Mouse (Mus musculus): ENCODE measurements around the gene Pear1. TPM values are rescaled to one million over a fixed set of nuclear protein-coding genes. Genes with fewer than 3 reads are reported as not detected.

The Pear1 gene
- polyA plus RNA-seq, 1 experiment from 2014 or later, result 31.6 TPM

DNA sequence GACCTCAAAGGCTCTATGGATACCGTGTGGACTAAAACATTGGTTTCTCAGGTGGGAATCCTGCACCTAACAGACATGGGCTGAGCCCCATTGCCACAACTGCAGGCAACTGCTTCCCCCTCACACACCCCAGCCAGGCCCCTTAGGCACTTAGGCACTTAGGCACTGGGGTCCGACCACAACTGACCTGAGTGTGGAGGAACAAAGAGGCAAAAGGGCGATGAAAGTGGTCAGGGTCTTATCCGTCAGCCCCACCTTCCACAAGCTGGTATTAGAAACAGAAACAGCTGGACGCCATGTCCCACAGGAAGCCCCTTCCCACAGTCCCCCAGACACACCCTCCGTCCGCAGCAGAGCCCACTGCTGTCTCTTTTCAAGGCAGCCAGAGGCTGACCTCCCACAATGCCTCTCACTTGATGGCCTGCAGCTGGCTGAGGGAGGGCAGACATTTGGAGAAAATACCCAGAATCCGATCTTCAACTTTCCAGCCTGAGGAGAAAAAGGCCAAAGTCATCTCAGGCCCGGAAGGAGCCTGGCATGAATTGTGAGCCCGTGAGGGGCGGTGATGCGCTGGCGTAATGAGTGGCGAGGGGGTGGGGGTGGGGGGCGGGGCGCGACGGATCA lies 79.0 kb downstream of the Pear1 start:
- peak; percentile 87 for DNase-seq (ENCODE audit: low spot score)
- Histone ChIP-seq H3K27me3 (ENCODE audit: insufficient read depth, low read length) (no peaks in the 10 kb centered on the region), H3K4me1 (replicated peaks; ENCODE audit: insufficient read depth, low read length) (peaks cover 8% of the 10 kb centered on the region; the same call in 1 of the 2 replicates), H3K4me3 (replicated peaks; ENCODE audit: low read depth, low read length) (no peak overlapping the region), H3K9ac (ENCODE audit: low read depth, low read length) (peak overlapping the region; percentile 35; the same call in 1 of the 2 replicates), H3K36me3 (ENCODE audit: insufficient read depth, low read length) (peaks cover 8% of the 10 kb centered on the region; the same call in 1 of the 2 replicates), H3K4me2 (ENCODE audit: low read length) (peak overlapping the region; percentile 41), H3K27ac (peak overlapping the region; percentile 77), H3K9me3 (replicated peaks; ENCODE audit: low read length) (no peaks in the 10 kb centered on the region)
- no peak for TF ChIP-seq CTCF (IDR thresholded peaks at IDR 0.05; ENCODE audit: low read depth)
- peak; percentile 42 for ATAC-seq (replicated peaks; ENCODE audit: low FRiP score, low read depth)
- WGBS, result 19% methylated on average over 18 of the region's 18 CpGs

DNA sequence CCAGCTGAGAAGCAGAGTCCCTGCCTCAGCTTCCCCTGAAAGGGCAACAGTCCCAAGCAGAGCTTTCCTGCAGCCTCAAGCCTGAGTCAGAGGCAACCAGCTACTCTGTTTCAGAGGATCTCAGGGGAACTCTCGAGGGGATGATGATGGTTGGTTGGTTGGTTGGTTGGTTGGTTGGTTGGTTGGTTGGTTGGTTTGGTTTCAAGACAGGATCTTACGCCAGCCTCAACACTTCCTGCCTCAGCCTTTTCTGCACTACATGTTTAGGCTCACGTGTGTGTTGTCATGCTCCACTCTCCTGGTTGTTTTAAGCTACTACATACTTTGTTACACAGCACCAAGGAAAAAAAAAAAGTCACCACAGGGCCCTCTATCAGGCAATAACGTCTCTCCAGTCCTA lies 80.2 kb downstream of the Pear1 start:
- peaks cover under 1% of the 10 kb centered on the region for H3K36me3 ChIP-seq (ENCODE audit: insufficient read depth, low read length)
- TF ChIP-seq CTCF (IDR thresholded peaks at IDR 0.05; ENCODE audit: low read depth), result no peak
- no peak overlapping the region for H3K4me2 ChIP-seq (ENCODE audit: low read length)
- 82% methylated on average over 4 of the region's 4 CpGs for WGBS
- no peaks in the 10 kb centered on the region for H3K9me3 ChIP-seq (replicated peaks; ENCODE audit: low read length)
- ATAC-seq (replicated peaks; ENCODE audit: low FRiP score, low read depth) (no peak), DNase-seq (ENCODE audit: low spot score) (no peak)
- H3K4me1 ChIP-seq (replicated peaks; ENCODE audit: insufficient read depth, low read length), result peaks cover 8% of the 10 kb centered on the region; the same call in 1 of the 2 replicates
- no peak overlapping the region for H3K4me3 ChIP-seq (replicated peaks; ENCODE audit: low read depth, low read length)
- no peak overlapping the region for H3K9ac ChIP-seq (ENCODE audit: low read depth, low read length)
- H3K27me3 ChIP-seq (ENCODE audit: insufficient read depth, low read length), result no peaks in the 10 kb centered on the region
- no peak overlapping the region for H3K27ac ChIP-seq

DNA sequence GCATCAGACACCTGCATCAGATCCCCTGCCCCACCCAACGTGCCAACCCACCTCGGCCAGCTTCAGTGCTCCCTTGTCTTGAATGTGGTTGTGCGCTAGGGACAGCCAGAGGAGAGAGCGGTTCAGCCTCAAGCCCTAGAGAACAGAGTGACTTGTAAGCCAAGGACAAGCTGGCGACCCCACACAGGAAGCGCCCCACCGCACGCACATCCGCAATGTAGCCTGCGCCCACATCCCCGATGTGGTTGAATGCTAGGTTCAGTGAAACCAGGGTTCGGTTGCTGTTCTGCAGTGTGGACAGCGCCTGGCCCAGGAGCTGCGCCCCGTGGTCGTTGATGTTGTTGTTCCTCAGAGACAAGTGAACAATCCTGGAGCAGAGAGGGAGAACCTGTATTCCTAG lies 81.4 kb downstream of the Pear1 start:
- Histone ChIP-seq H3K9me3 (replicated peaks; ENCODE audit: low read length) (no peaks in the 10 kb centered on the region), H3K27me3 (ENCODE audit: insufficient read depth, low read length) (no peaks in the 10 kb centered on the region), H3K4me2 (ENCODE audit: low read length) (no peak overlapping the region), H3K4me1 (replicated peaks; ENCODE audit: insufficient read depth, low read length) (peaks cover 8% of the 10 kb centered on the region; the same call in 1 of the 2 replicates), H3K36me3 (ENCODE audit: insufficient read depth, low read length) (peaks cover 11% of the 10 kb centered on the region), H3K27ac (no peak overlapping the region), H3K4me3 (replicated peaks; ENCODE audit: low read depth, low read length) (no peak overlapping the region), H3K9ac (ENCODE audit: low read depth, low read length) (no peak overlapping the region)
- ATAC-seq (replicated peaks; ENCODE audit: low FRiP score, low read depth), result no peak
- TF ChIP-seq CTCF (IDR thresholded peaks at IDR 0.05; ENCODE audit: low read depth), result no peak
- WGBS, result 76% methylated on average over 16 of the region's 16 CpGs
- DNase-seq (ENCODE audit: low spot score), result no peak

DNA sequence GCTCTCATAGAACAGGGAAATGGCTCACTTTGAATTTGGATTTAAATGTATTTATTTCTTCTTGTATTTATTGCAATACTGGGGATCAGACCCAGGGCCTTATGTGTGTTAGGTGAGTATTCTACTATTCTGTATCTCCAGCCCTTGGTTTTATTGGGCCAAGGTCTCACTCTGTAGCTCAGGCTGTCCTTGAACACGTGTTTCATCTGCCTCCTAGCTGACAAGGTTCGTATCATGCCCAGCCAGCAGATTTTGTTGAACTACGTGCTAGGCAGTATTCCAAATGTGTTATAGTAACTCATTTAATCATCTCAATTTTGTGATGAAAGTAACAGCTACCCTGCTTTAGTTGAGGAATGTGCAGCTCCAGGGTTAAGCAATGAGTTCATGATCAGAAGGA lies 82.1 kb downstream of the Pear1 start:
- Histone ChIP-seq H3K9ac (ENCODE audit: low read depth, low read length) (no peak overlapping the region), H3K4me2 (ENCODE audit: low read length) (no peak overlapping the region), H3K27me3 (ENCODE audit: insufficient read depth, low read length) (no peaks in the 10 kb centered on the region), H3K4me1 (replicated peaks; ENCODE audit: insufficient read depth, low read length) (peaks cover 8% of the 10 kb centered on the region; the same call in 1 of the 2 replicates), H3K9me3 (replicated peaks; ENCODE audit: low read length) (no peaks in the 10 kb centered on the region), H3K36me3 (ENCODE audit: insufficient read depth, low read length) (peaks cover 18% of the 10 kb centered on the region), H3K4me3 (replicated peaks; ENCODE audit: low read depth, low read length) (no peak overlapping the region), H3K27ac (no peak overlapping the region)
- DNase-seq (ENCODE audit: low spot score), result no peak
- no peak for TF ChIP-seq CTCF (IDR thresholded peaks at IDR 0.05; ENCODE audit: low read depth)
- 77% methylated on average over 3 of the region's 3 CpGs for WGBS
- no peak for ATAC-seq (replicated peaks; ENCODE audit: low FRiP score, low read depth)

DNA sequence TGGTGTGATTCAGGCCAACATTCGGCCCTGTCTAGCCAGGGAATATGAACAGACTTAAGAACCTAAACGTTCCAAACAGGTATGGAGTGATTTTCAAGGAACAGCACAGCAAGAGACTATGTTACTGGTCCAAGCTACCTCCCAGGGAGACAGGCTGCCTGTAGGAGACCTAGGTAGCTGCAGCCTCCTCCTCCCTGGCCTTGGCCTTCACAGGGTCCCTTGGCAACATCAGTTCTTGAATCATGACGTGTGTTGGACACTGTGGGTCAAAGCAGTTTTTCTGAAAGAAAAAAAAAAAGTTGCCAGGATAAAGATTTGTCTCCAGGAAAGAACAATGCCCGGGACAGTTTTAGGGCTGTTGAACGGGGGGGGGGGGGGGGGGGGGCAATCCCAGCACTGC lies 85.2 kb downstream of the Pear1 start:
- H3K4me3 ChIP-seq (replicated peaks; ENCODE audit: low read depth, low read length), result no peak overlapping the region
- no peaks in the 10 kb centered on the region for H3K9me3 ChIP-seq (replicated peaks; ENCODE audit: low read length)
- DNase-seq (ENCODE audit: low spot score) (no peak), ATAC-seq (replicated peaks; ENCODE audit: low FRiP score, low read depth) (no peak)
- H3K27ac ChIP-seq, result no peak overlapping the region
- H3K4me2 ChIP-seq (ENCODE audit: low read length), result no peak overlapping the region
- 74% methylated on average over 5 of the region's 5 CpGs for WGBS
- no peak overlapping the region for H3K9ac ChIP-seq (ENCODE audit: low read depth, low read length)
- H3K4me1 ChIP-seq (replicated peaks; ENCODE audit: insufficient read depth, low read length), result no peaks in the 10 kb centered on the region
- no peak for TF ChIP-seq CTCF (IDR thresholded peaks at IDR 0.05; ENCODE audit: low read depth)
- peaks cover 38% of the 10 kb centered on the region for H3K36me3 ChIP-seq (ENCODE audit: insufficient read depth, low read length)
- H3K27me3 ChIP-seq (ENCODE audit: insufficient read depth, low read length), result no peaks in the 10 kb centered on the region

DNA sequence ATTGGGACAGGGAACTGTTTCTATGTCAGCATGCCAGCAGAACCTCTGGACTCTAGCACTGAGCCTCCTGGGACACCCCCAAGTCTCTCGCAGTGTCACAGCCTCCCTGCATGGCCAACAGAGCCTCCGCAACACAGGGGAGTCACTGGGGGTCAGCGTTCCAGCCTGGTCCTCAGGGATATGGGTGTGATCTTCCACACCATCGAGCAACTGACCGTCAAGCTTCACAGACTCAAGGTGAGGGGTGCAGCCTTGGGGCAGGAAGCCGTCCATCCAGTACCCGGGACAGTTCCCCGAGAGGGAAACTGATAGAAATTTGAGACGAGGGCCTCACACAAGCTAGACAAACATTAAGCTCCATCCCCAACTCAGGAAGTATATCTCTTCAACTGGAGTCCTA lies 88.8 kb downstream of the Pear1 start:
- no peak for TF ChIP-seq CTCF (IDR thresholded peaks at IDR 0.05; ENCODE audit: low read depth)
- WGBS, result 30% methylated on average over 9 of the region's 9 CpGs
- no peaks in the 10 kb centered on the region for H3K27me3 ChIP-seq (ENCODE audit: insufficient read depth, low read length)
- no peak overlapping the region for H3K27ac ChIP-seq
- no peaks in the 10 kb centered on the region for H3K9me3 ChIP-seq (replicated peaks; ENCODE audit: low read length)
- no peak overlapping the region for H3K4me3 ChIP-seq (replicated peaks; ENCODE audit: low read depth, low read length)
- no peaks in the 10 kb centered on the region for H3K4me1 ChIP-seq (replicated peaks; ENCODE audit: insufficient read depth, low read length)
- DNase-seq (ENCODE audit: low spot score) (no peak), ATAC-seq (replicated peaks; ENCODE audit: low FRiP score, low read depth) (0 out of 2 replicates have a peak, but pooled peaks have one; percentile 10)
- peaks cover 63% of the 10 kb centered on the region for H3K36me3 ChIP-seq (ENCODE audit: insufficient read depth, low read length)
- H3K4me2 ChIP-seq (ENCODE audit: low read length), result no peak overlapping the region
- no peak overlapping the region for H3K9ac ChIP-seq (ENCODE audit: low read depth, low read length)
